Mouse (Mus musculus) adrenal gland, adult 10 weeks (tissue): ENCODE results near the gene Sec23b. TPM values are rescaled to one million over a fixed set of nuclear protein-coding genes. Genes with fewer than 3 reads are reported as not detected.

Experiments
- polyA plus RNA-seq: library from polyadenylated mRNA; stranded (reverse); fragments of 350-450 nt; fragmentation: Illumina TruSeq; extraction: RNeasy Lipid Tissue Mini Kit (QIAGEN cat#74804); gene quantifications from one replicate; pipeline ENCODE4 v1.2.3, GENCODE M21; 2014; ENCODE audit warnings: low read depth, low replicate concordance

The Sec23b gene
- polyA plus RNA-seq = 134 TPM

GRCm38 (mm10) chr2:144555820-144556552, at the start of gene Sec23b:
Gene Sec23b (plus strand): TSS chr2:144556229.

DNA sequence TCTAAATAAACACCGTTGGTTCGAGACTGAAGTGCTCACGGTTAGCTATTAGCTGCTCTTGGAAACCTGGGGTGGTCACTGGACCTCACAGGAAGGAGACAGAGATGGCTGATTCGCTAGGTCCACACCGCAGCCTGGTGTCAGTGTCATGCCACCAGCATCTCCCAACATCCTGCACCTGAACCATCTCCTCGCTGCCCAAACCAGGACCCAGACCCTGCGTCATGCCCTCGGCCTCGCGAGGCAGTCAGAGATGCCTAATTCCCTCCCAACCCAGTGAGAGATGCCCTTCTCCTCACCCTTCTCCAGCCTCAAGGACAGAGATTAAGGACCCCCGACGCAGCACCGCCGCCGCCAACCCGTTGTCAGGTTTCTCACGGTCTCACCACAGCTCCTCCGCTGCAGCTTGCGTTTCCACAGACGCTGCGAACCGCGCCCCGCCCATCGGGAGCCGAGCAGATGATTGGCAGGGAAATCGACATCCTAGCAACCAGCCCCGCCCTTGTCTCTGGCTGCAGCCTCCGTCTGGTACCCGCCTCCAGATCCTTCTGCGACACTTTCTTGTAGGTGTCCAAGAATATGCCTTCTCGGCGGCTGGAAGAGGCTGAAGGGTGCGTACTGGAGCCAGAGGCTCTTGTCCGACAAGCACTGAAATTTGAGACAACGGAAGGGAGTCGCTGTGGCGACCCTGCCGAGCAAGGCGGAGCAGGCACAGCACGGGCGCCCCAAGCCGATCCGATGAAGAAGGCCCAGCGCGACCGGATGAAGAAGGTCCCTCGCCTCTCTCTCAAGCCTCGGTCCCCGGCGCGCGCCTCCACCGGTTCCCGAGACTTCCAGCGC, 28.8 kb upstream of the Sec23b start, which contains the start of the genes Dzank1 and Polr3f:
Dzank1 (minus strand) TSS at position 434 of the 840 bp plus-strand sequence.
Polr3f (plus strand) TSS at position 738 of the 840 bp plus-strand sequence.

GRCm38 (mm10) chr2:144550529-144550928, 5.5 kb upstream of the Sec23b start, which contains the start of gene Rbbp9:
Gene Rbbp9 (minus strand): TSS chr2:144550869.

DNA sequence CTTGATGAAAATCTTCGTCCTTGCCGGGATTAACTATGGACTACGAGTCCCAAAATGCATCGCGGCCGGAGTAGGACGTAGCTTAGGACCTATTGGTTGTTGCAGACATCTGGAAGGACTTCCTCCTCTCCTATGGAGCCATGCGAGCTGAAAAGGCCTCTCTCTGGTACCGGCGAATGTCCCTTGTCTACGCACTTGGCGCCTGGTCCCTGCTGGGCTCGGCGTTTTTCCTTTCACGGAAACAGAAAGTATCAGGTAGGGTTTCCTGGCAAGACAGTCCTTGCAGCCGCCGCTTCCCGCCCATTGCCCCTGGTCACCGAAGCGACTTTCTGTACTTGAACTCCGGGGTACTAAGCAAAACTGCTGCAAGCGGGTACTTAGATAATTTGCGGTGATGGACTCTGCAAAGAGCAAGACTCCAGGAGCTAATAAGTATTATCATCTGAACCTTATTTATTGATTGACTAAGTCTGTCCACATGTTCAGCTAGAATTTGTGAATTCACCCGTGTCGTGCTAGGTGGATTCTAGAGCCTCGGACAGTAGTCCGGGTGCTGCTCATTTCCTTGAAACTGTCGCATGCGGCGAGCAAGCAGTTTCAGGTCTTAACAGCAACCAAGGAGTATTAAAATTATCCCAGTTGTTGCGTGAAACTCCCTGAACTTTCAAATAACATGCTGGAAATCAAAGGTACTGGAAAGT, 38.1 kb downstream of the Sec23b start, which contains the start of gene Smim26:
Smim26 (plus strand) TSS at position 104 of the 701 bp plus-strand sequence.

GRCm38 (mm10) chr2:144599831-144600687, 44.0 kb downstream of the Sec23b start, which contains the start of gene Dtd1:
Gene Dtd1 (plus strand): TSS chr2:144599897.

Other genes starting within 250 kb of the Sec23b start
- not detected for gene Ovol2, start 224.1 kb upstream of the Sec23b start, polyA plus RNA-seq
- 10.1 TPM for gene Kat14, start 187.2 kb upstream of the Sec23b start, polyA plus RNA-seq
- gene Pet117, start 187.2 kb upstream of the Sec23b start, polyA plus RNA-seq = 8.5 TPM
- 5.9 TPM for gene Dzank1, start 28.8 kb upstream of the Sec23b start, polyA plus RNA-seq
- 54.4 TPM for gene Polr3f, start 28.5 kb upstream of the Sec23b start, polyA plus RNA-seq
- 126 TPM for gene Rbbp9, start 5.4 kb upstream of the Sec23b start, polyA plus RNA-seq
- gene Smim26, start 37.8 kb downstream of the Sec23b start, polyA plus RNA-seq = 41.1 TPM
- 18.3 TPM for gene Dtd1, start 43.7 kb downstream of the Sec23b start, polyA plus RNA-seq